Mouse (Mus musculus): ENCODE measurements around the gene Vps52.

The Vps52 gene

DNA sequence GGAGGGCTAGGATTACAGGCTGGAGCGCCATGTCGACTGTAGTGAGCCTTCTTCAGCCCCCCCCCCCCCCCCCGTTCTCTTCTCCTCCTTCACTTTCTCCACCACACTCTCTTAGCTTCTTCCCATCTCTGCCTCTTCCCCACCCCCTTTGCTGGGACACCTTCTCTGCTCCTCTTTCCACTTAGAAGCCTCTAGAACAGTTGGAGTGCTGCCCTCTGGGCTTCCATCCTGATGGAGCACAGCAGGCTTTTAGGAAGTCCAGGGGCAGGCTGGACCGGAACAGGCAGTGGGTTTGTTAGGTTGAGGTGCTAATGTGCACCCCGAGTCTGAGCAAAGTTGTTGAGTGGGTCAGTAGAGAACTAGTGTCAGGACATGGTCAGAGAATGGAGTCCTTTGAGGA is 54.5 kb downstream of the Vps52 start:
- no peak for DNase-seq

DNA sequence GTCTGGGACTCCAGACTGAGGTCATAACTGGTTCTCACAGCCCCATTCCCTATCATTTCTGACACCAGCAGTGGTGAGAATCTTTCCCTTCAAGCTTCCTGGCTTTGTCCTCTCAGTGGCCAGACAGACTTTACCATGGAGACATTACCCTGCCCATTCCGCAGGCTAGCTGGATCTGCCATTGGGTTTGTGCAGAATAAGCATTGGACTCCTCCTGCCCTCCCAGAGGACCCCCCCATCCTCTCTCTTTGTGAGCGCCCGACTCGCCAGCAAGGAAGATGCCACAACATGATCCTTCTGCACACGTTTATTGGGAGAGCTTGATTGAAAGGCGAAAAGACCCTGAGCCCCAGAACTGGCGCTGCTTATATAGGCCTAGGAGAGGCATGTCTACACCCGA is 57.8 kb downstream of the Vps52 start:
- no peak for DNase-seq

All from thymus, postnatal 14 days (tissue).